Mouse (Mus musculus) ES-E14 (cell line): ENCODE data around the gene Syndig1. TPM values are rescaled to one million over a fixed set of nuclear protein-coding genes. Genes with fewer than 3 reads are reported as not detected.

ENCODE experiments used
- DNase-seq: peaks from one replicate; pipeline ENCODE4 v3.0.0-alpha.2; 2013; ENCODE audit warnings: low read depth, low spot score
- H3K27ac ChIP-seq: 2 replicates; pipeline ENCODE4 v1.5.1; 2012; ENCODE audit warnings: low read depth, mild to moderate bottlenecking, low read length, moderate library complexity, mixed read lengths; ENCODE audit not compliant: poor library complexity, insufficient read depth, severe bottlenecking
- H3K36me3 ChIP-seq: 2 replicates; pipeline ENCODE4 v1.6.1; 2012; ENCODE audit warnings: mild to moderate bottlenecking, low read length, moderate library complexity, mixed read lengths; ENCODE audit not compliant: control insufficient read depth, poor library complexity, insufficient read depth, severe bottlenecking
- H3K4me1 ChIP-seq, 2 experiments: fragments of 150-350 bp in 1 of 2; sonication (generic) in 1 of 2; 2 replicates each; pipeline ENCODE4 v1.6.1; 2012; ENCODE audit warnings: low read length in 2 of 2, mild to moderate bottlenecking in 1 of 2, mixed read lengths in 1 of 2; ENCODE audit not compliant: control insufficient read depth in 2 of 2, insufficient read depth in 2 of 2, poor library complexity in 1 of 2
- H3K4me3 ChIP-seq, 2 experiments: fragments of 150-350 bp in 1 of 2; sonication (generic) in 1 of 2; 2 replicates each; pipeline ENCODE4 v1.5.1; 2012; ENCODE audit warnings: low read length in 2 of 2, low read depth in 1 of 2, mild to moderate bottlenecking in 1 of 2, mixed read lengths in 1 of 2; ENCODE audit not compliant: insufficient read depth in 1 of 2, poor library complexity in 1 of 2, severe bottlenecking in 1 of 2
- H3K9ac ChIP-seq: 2 replicates; pipeline ENCODE4 v1.6.1; 2012; ENCODE audit warnings: low read depth, mild to moderate bottlenecking, low read length, mixed read lengths; ENCODE audit not compliant: poor library complexity, insufficient read depth, severe bottlenecking
- H3K9me3 ChIP-seq: fragments of 150-350 bp; sonication (generic); 2 replicates; pipeline ENCODE4 v1.6.1; 2012; ENCODE audit warnings: low read depth, mild to moderate bottlenecking, low read length; ENCODE audit not compliant: control insufficient read depth, insufficient read depth
- CHD2 ChIP-seq: IDR thresholded peaks from 2 replicates; pipeline ENCODE4 v1.6.1; 2014; ENCODE audit warnings: mild to moderate bottlenecking, low read depth, low read length, inconsistent platforms
- HCFC1 ChIP-seq: IDR thresholded peaks from 2 replicates; pipeline ENCODE4 v1.6.1; 2012; ENCODE audit warnings: low read length, inconsistent platforms, borderline replicate concordance; ENCODE audit not compliant: insufficient read depth
- MAFK ChIP-seq: IDR thresholded peaks from 2 replicates; pipeline ENCODE4 v1.6.1; 2014; ENCODE audit warnings: mild to moderate bottlenecking, low read depth, low read length, inconsistent platforms; ENCODE audit not compliant: insufficient read depth
- ZC3H11A ChIP-seq: IDR thresholded peaks from 2 replicates; pipeline ENCODE4 v1.6.1; 2012; ENCODE audit warnings: low read depth, mild to moderate bottlenecking, inconsistent platforms, low read length, borderline replicate concordance
- ZNF384 ChIP-seq: IDR thresholded peaks from 2 replicates; pipeline ENCODE4 v1.6.1; 2012; ENCODE audit warnings: low read depth, low read length, inconsistent platforms
- in situ Hi-C, 2 experiments: fragments of 600-800 bp; cut with MboI; formaldehyde crosslinking; loops; one replicate each; pipeline ENCODE4 v1.15.1; 2025; ENCODE audit warnings: low sequenced_read_pairs in 2 of 2, inconsistent platforms in 1 of 2; ENCODE audit not compliant: unreplicated experiment in 2 of 2
- total RNA-seq: library from RNA; depleted of rRNA; stranded (reverse); fragments of 300-350 nt; gene quantifications from 2 replicates; pipeline ENCODE4 v1.2.3, GENCODE M21; 2012

The Syndig1 gene
- total RNA-seq, 1 experiment = 3.7 TPM

DNA sequence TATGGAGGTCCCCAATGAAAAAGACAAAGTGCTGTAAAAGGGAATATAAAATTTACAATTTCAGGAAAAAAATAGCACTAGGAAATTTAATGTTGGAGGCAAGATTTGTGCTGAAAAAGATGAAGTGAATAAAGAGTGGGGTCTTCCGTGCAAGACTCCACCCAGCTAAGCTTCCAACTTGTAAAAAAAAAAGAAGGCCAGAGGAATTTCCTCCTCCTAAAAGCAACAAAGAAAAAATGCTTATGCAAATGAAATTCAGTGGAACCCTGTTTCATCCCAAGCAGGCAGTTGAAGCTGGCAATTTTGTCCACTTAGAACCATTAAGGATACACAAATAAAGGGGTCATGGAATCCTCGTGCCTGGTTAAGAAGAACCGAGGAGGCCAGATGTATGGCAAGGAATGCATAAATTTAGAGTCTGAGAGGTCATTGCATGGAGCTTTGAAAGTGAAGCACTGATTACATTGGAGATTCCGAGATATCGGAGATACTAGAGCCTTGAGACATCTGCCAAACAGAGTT lies 37.0 kb downstream of the Syndig1 start:
- Histone ChIP-seq H3K9me3 (no peaks in the 10 kb centered on the region), H3K27ac (no peak overlapping the region), H3K36me3 (no peaks in the 10 kb centered on the region), H3K9ac (no peak overlapping the region), H3K4me1 (peaks cover 1 to 2% of the 10 kb centered on the region in 2 experiments; a peak in 2 of 4 replicates), H3K4me3 (no peak overlapping the region)
- TF ChIP-seq ZNF384 = peak; percentile 93
- TF ChIP-seq ZC3H11A = no peak
- DNase-seq = peak; percentile 40
- in situ Hi-C loops = no loop called here

DNA sequence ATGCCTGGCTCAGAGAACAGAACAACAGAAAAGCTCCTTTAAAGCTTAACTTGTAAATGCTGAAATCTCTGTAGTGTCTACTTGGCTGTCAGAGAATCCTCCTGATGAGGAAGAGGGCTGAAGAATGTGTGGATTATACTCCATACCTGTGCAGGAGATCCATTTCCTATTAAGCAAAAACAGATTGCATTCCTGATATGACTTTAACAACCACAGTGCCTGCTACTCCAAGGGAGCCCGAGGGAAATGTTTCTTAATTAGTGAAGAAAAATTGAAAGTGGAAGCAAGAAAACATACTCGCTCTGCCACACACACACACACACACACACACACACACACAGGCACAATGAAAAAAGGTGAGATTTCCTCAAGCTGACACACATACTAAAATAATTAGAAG lies 41.5 kb downstream of the Syndig1 start:
- in situ Hi-C loops = no loop called here
- TF ChIP-seq MAFK = no peak
- no peak for TF ChIP-seq HCFC1
- TF ChIP-seq ZC3H11A = no peak
- no peak for TF ChIP-seq CHD2
- no peak overlapping the region for H3K9ac ChIP-seq
- no peaks in the 10 kb centered on the region for H3K9me3 ChIP-seq
- no peak overlapping the region for H3K27ac ChIP-seq
- no peak for DNase-seq
- no peaks in the 10 kb centered on the region for H3K36me3 ChIP-seq
- no peak overlapping the region for H3K4me3 ChIP-seq
- H3K4me1 ChIP-seq = peaks cover under 1 to 2% of the 10 kb centered on the region in 2 experiments; a peak in 3 of 4 replicates

DNA sequence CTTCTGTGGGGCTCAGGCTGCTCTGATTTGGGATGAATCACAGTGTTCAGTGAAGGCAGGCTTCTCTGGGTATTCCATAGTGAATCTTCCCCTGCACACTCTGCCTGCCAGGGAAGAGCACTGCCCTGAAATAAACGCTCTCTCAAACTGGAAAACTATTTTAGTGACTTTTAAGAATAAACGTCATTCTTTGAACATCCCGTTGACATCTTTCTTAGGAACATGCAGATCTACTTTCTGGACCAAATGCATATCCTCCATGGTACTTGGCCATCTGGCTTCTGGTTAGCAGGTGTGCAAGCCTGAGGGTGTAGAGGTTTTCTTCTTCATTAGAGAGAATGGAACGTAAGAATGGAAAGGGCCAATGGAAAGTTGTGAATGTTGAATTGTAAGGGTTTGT lies 43.5 kb downstream of the Syndig1 start:
- H3K27ac ChIP-seq = no peak overlapping the region
- H3K9ac ChIP-seq = no peak overlapping the region
- no peak for TF ChIP-seq CHD2
- no peak for TF ChIP-seq ZNF384
- no peak for TF ChIP-seq HCFC1
- no peak for TF ChIP-seq MAFK
- TF ChIP-seq ZC3H11A = no peak
- H3K4me1 ChIP-seq = peaks cover 0 to 2% of the 10 kb centered on the region in 2 experiments; a peak in 1 of 4 replicates
- no peak overlapping the region for H3K4me3 ChIP-seq
- no peaks in the 10 kb centered on the region for H3K36me3 ChIP-seq
- DNase-seq = no peak
- in situ Hi-C loops = no loop called here
- no peaks in the 10 kb centered on the region for H3K9me3 ChIP-seq

- in situ Hi-C loops = no loop called here
- H3K4me3 ChIP-seq = no peak overlapping the region
- H3K4me1 ChIP-seq = peaks cover 0 to 2% of the 10 kb centered on the region in 2 experiments; a peak in 1 of 4 replicates
- no peak for DNase-seq
- H3K9ac ChIP-seq = no peak overlapping the region
- H3K9me3 ChIP-seq = no peaks in the 10 kb centered on the region
- no peak for TF ChIP-seq ZC3H11A
- TF ChIP-seq ZNF384 = no peak
- TF ChIP-seq CHD2 = no peak
- TF ChIP-seq HCFC1 = no peak
- TF ChIP-seq MAFK = no peak
- no peak overlapping the region for H3K27ac ChIP-seq
- no peaks in the 10 kb centered on the region for H3K36me3 ChIP-seq
These were observed 44.3 kb downstream of the Syndig1 start for GRCm38 (mm10) chr2:149873346-149873745.

DNA sequence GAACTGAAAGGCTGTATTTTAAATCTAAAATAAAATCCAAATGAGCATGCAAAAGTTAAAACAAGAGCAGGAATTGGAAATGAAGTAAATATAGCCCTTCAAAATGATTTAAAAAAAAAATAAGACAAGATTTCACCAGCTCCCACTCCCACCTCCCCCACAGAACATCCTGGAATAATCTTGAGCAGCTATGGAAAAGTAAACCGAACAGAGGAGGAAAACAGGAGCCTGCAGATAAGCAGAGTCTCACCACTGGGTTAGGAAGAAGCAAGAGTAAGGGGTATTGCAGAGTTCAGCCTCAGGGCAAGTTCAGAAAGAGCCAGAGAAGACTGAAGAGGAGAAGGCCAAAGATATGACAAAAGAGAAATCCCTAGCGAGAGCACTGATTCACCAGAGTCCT lies 48.9 kb downstream of the Syndig1 start:
- in situ Hi-C loops = no loop called here

More for the DNA sequence above, 48.9 kb downstream of the Syndig1 start:
- Histone ChIP-seq H3K36me3 (no peaks in the 10 kb centered on the region), H3K9me3 (no peaks in the 10 kb centered on the region), H3K4me3 (no peak overlapping the region), H3K4me1 (peaks cover 0 to 2% of the 10 kb centered on the region in 2 experiments; a peak in 1 of 4 replicates), H3K27ac (no peak overlapping the region), H3K9ac (no peak overlapping the region)
- no peak for DNase-seq
- no peak for TF ChIP-seq ZNF384
- peak; percentile 8; the same call in 1 of the 2 replicates for TF ChIP-seq ZC3H11A
